In the genomic region with DNA sequence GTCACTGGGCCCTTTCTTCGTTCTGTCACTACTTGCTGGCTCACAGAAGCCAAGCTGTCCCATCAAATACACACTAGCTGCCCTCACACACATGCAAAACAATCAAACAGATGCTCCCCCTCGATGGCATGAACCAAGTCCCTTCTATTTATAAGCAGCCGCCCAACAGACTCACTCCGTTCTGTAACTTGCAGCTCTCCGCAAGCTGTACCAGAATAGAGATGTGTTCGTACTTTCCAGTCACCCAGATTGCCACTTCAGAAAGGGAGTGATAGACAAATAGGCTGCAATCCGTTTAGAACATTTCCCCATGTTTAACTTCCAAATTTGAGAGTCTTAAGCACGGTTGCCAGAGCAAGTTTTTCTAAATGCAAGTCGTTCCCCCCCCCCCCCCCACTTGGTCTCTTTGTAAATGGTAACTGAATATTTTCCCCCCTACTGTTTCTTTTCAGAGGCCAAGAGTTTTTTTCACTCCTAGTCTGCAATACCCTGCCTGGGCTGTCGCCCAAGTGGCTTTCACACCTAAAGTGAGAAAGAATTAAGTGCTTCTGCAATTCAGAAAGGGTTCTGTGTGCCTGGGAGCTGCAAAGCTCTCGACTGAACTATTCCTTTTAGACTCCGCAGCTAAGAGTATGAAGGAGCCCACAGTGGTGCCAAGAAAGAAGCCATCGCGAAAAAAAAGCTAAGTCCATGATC, we compare ENCODE assay signal across 9 mouse cellular contexts.
DNase-seq lines count a peak whose midpoint lies in the region; ATAC-seq lines count a peak whose summit lies in the region.
"Had no signal": no experiment of that assay in that cellular context is flagged by ENCODE, and none has a peak within 500 bp of the region (broad histone marks: within the 10 kb centered on the region; RNA-seq: fewer than 3 reads in every experiment).

No protein-coding gene starts in this region.

- no peaks in the 10 kb centered on the region for H3K27me3 ChIP-seq in limb, embryonic 13.5 days
- no peaks in the 10 kb centered on the region for H3K27me3 ChIP-seq in limb, embryonic 10.5 days (ENCODE audit: low read depth, poor library complexity, severe bottlenecking)
- no peaks in the 10 kb centered on the region for H3K27me3 ChIP-seq in hindbrain, embryonic 13.5 days
- H3K27me3 ChIP-seq in limb, embryonic 15.5 days: no peaks in the 10 kb centered on the region

- H3K4me2 ChIP-seq in limb, embryonic 13.5 days (replicated peaks): peak overlapping the region; percentile 28
- H3K4me2 ChIP-seq in hindbrain, embryonic 13.5 days: no peak overlapping the region
- no peak overlapping the region for H3K4me2 ChIP-seq in limb, embryonic 15.5 days

- H3K4me3 ChIP-seq in limb, embryonic 13.5 days: no peak overlapping the region
- H3K4me3 ChIP-seq in limb, embryonic 10.5 days: no peak overlapping the region
- no peak overlapping the region for H3K4me3 ChIP-seq in hindbrain, embryonic 13.5 days
- no peak overlapping the region for H3K4me3 ChIP-seq in limb, embryonic 15.5 days
- H3K4me3 ChIP-seq: megakaryocyte, embryonic 14.5 days had no signal

- no peaks in the 10 kb centered on the region for H3K36me3 ChIP-seq in limb, embryonic 13.5 days
- H3K36me3 ChIP-seq in limb, embryonic 10.5 days: no peaks in the 10 kb centered on the region
- no peaks in the 10 kb centered on the region for H3K36me3 ChIP-seq in hindbrain, embryonic 13.5 days
- no peaks in the 10 kb centered on the region for H3K36me3 ChIP-seq in limb, embryonic 15.5 days

- H3K9me3 ChIP-seq in limb, embryonic 13.5 days: no peaks in the 10 kb centered on the region
- H3K9me3 ChIP-seq in limb, embryonic 10.5 days (replicated peaks): no peaks in the 10 kb centered on the region
- H3K9me3 ChIP-seq in hindbrain, embryonic 13.5 days: no peaks in the 10 kb centered on the region
- H3K9me3 ChIP-seq in limb, embryonic 15.5 days: no peaks in the 10 kb centered on the region
- H3K9me3 ChIP-seq: megakaryocyte, embryonic 14.5 days had no signal

- DNase-seq in limb, embryonic 10.5 days (ENCODE audit: low spot score): no peak
- peak; percentile 69 for DNase-seq in right cerebral cortex, postnatal 4 days
- no peak for DNase-seq in urinary bladder, postnatal 10 days (ENCODE audit: low spot score)
- no peak for DNase-seq in kidney, postnatal 36 days
- no peak for DNase-seq in kidney, postnatal 25 days

- H3K4me1 ChIP-seq in limb, embryonic 13.5 days: peaks cover 7% of the 10 kb centered on the region; the same call in 1 of the 2 replicates
- H3K4me1 ChIP-seq in limb, embryonic 10.5 days: peaks cover 14% of the 10 kb centered on the region
- peaks cover 13% of the 10 kb centered on the region for H3K4me1 ChIP-seq in hindbrain, embryonic 13.5 days (replicated peaks)
- peaks cover 5% of the 10 kb centered on the region; the same call in 1 of the 2 replicates for H3K4me1 ChIP-seq in limb, embryonic 15.5 days
- H3K4me1 ChIP-seq: megakaryocyte, embryonic 14.5 days had no signal

- H3K9ac ChIP-seq in limb, embryonic 13.5 days: no peak overlapping the region
- no peak overlapping the region for H3K9ac ChIP-seq in hindbrain, embryonic 13.5 days
- H3K9ac ChIP-seq in limb, embryonic 15.5 days: no peak overlapping the region

- 24% methylated on average over 14 of the region's 14 CpGs for WGBS in limb, embryonic 13.5 days
- 28% methylated on average over 14 of the region's 14 CpGs for WGBS in limb, embryonic 10.5 days
- 17% methylated on average over 14 of the region's 14 CpGs for WGBS in hindbrain, embryonic 13.5 days
- WGBS in limb, embryonic 15.5 days: 34% methylated on average over 14 of the region's 14 CpGs

- peak overlapping the region; percentile 15; the same call in 1 of the 2 replicates for H3K27ac ChIP-seq in limb, embryonic 13.5 days
- no peak overlapping the region for H3K27ac ChIP-seq in limb, embryonic 10.5 days
- peak overlapping the region; percentile 67 for H3K27ac ChIP-seq in hindbrain, embryonic 13.5 days
- peak overlapping the region; percentile 5; the same call in 1 of the 2 replicates for H3K27ac ChIP-seq in limb, embryonic 15.5 days

- ATAC-seq in limb, embryonic 13.5 days (ENCODE audit: low FRiP score, low read depth): peak; percentile 66; the same call in 1 of the 2 replicates
- ATAC-seq in hindbrain, embryonic 13.5 days (ENCODE audit: low FRiP score): peak; percentile 77
- peak; percentile 58; the same call in 1 of the 2 replicates for ATAC-seq in limb, embryonic 15.5 days (ENCODE audit: insufficient number of reproducible peaks, low FRiP score, low TSS enrichment, low read depth)
